Mouse (Mus musculus) stomach, embryonic 16.5 days (tissue): Measurements from ENCODE around the gene Polr2l. TPM values are rescaled to one million over a fixed set of nuclear protein-coding genes. Genes with fewer than 3 reads are reported as not detected.
A peak's percentile ranks its signal among the peaks of the same experiment; 100 is the strongest.

Experiments used
- ATAC-seq: fragments of 200-750 bp; cut with Nextera tagmentation; 2 replicates; pipeline ENCODE4 v1.8.0; 2017; ENCODE audit warnings: moderate number of reproducible peaks, moderate TSS enrichment; ENCODE audit not compliant: insufficient read depth, low FRiP score
- H3K27ac ChIP-seq: fragments of 300-500 bp; sonication (generic); 2 replicates; pipeline ENCODE4 v1.5.1; 2014; ENCODE audit warnings: low read length
- H3K27me3 ChIP-seq: fragments of 300-500 bp; sonication (generic); 2 replicates; pipeline ENCODE4 v1.6.1; 2014; ENCODE audit warnings: low read length, control low read depth, mixed read lengths; ENCODE audit not compliant: control insufficient read depth, insufficient read depth
- H3K36me3 ChIP-seq: fragments of 300-500 bp; sonication (generic); 2 replicates; pipeline ENCODE4 v1.6.1; 2014; ENCODE audit warnings: low read length; ENCODE audit not compliant: control insufficient read depth, insufficient read depth
- H3K4me1 ChIP-seq: fragments of 300-500 bp; sonication (generic); 2 replicates; pipeline ENCODE4 v1.6.1; 2014; ENCODE audit warnings: low read length, control low read depth, mixed read lengths; ENCODE audit not compliant: control insufficient read depth, insufficient read depth
- H3K4me2 ChIP-seq: fragments of 300-500 bp; sonication (generic); 2 replicates; pipeline ENCODE4 v1.6.1; 2014; ENCODE audit warnings: low read depth, low read length, mixed read lengths
- H3K4me3 ChIP-seq: fragments of 300-500 bp; sonication (generic); replicated peaks from 2 replicates; pipeline ENCODE4 v1.5.1; 2014; ENCODE audit warnings: mild to moderate bottlenecking, low read length
- H3K9ac ChIP-seq: fragments of 300-500 bp; sonication (generic); 2 replicates; pipeline ENCODE4 v1.6.1; 2014; ENCODE audit warnings: low read length
- H3K9me3 ChIP-seq: fragments of 300-500 bp; sonication (generic); replicated peaks from 2 replicates; pipeline ENCODE4 v1.6.1; 2016; ENCODE audit warnings: low read length, control low read depth; ENCODE audit not compliant: control insufficient read depth
- WGBS: fragments of 180-500 bp; shearing (Covaris S2); extraction: QIAGEN DNeasy Blood & Tissue Kit; methylation state at CpG from one replicate; pipeline ENCODE4 v1.1.7; 2014; 5-methylcytosine and 5-hydroxymethylcytosine counted together
- polyA plus RNA-seq: library from polyadenylated mRNA; unstranded; fragments of >200 nt; fragmentation: Nextera tagmentation; extraction: Ambion mirVana; gene quantifications from 2 replicates; pipeline ENCODE4 v1.2.1, GENCODE M21; 2015

Polr2l gene
- polyA plus RNA-seq, 1 experiment from 2014 or later: 63.1 TPM

GRCm38 (mm10) chr7:141491151-141491550, 16.2 kb upstream of the Polr2l start:
- H3K36me3 ChIP-seq: 0 out of 2 replicates have a peak, but pooled peaks cover 9% of the 10 kb centered on the region
- H3K9me3 ChIP-seq: no peaks in the 10 kb centered on the region
- H3K27ac ChIP-seq: no peak overlapping the region
- no peak for ATAC-seq
- no peak overlapping the region for H3K4me3 ChIP-seq
- WGBS: 72% methylated on average over 2 of the region's 2 CpGs
- no peak overlapping the region for H3K4me2 ChIP-seq
- no peaks in the 10 kb centered on the region for H3K27me3 ChIP-seq
- no peak overlapping the region for H3K9ac ChIP-seq
- H3K4me1 ChIP-seq: no peaks in the 10 kb centered on the region

GRCm38 (mm10) chr7:141487141-141487540, 12.2 kb upstream of the Polr2l start:
- no peak for ATAC-seq
- H3K4me2 ChIP-seq: no peak overlapping the region
- no peak overlapping the region for H3K4me3 ChIP-seq
- H3K9ac ChIP-seq: no peak overlapping the region
- H3K27me3 ChIP-seq: 0 out of 2 replicates have a peak, but pooled peaks cover 3% of the 10 kb centered on the region
- WGBS: 73% methylated on average over 7 of the region's 7 CpGs
- H3K4me1 ChIP-seq: peaks cover 12% of the 10 kb centered on the region
- no peak overlapping the region for H3K27ac ChIP-seq
- 0 out of 2 replicates have a peak, but pooled peaks cover 3% of the 10 kb centered on the region for H3K36me3 ChIP-seq
- H3K9me3 ChIP-seq: no peaks in the 10 kb centered on the region

GRCm38 (mm10) chr7:141486239-141486638, 11.3 kb upstream of the Polr2l start:
- no peak overlapping the region for H3K9ac ChIP-seq
- H3K27me3 ChIP-seq: 0 out of 2 replicates have a peak, but pooled peaks cover 8% of the 10 kb centered on the region
- no peak overlapping the region for H3K4me2 ChIP-seq
- 0 out of 2 replicates have a peak, but pooled peaks cover 3% of the 10 kb centered on the region for H3K36me3 ChIP-seq
- H3K27ac ChIP-seq: no peak overlapping the region
- no peaks in the 10 kb centered on the region for H3K9me3 ChIP-seq
- peaks cover 19% of the 10 kb centered on the region for H3K4me1 ChIP-seq
- ATAC-seq: no peak
- WGBS: 97% methylated on average over 1 of the region's 1 CpGs
- H3K4me3 ChIP-seq: no peak overlapping the region

GRCm38 (mm10) chr7:141485606-141486005, 10.7 kb upstream of the Polr2l start:
- Histone ChIP-seq H3K4me2 (no peak overlapping the region), H3K4me3 (no peak overlapping the region), H3K4me1 (peaks cover 24% of the 10 kb centered on the region), H3K9me3 (no peaks in the 10 kb centered on the region), H3K27me3 (0 out of 2 replicates have a peak, but pooled peaks cover 8% of the 10 kb centered on the region), H3K9ac (no peak overlapping the region), H3K27ac (no peak overlapping the region), H3K36me3 (0 out of 2 replicates have a peak, but pooled peaks cover 3% of the 10 kb centered on the region)
- 78% methylated on average over 2 of the region's 2 CpGs for WGBS
- no peak for ATAC-seq

- WGBS: 66% methylated on average over 2 of the region's 2 CpGs
- H3K27ac ChIP-seq: no peak overlapping the region
- H3K9me3 ChIP-seq: no peaks in the 10 kb centered on the region
- 0 out of 2 replicates have a peak, but pooled peaks cover 8% of the 10 kb centered on the region for H3K27me3 ChIP-seq
- H3K4me2 ChIP-seq: no peak overlapping the region
- 0 out of 2 replicates have a peak, but pooled peaks cover 2% of the 10 kb centered on the region for H3K36me3 ChIP-seq
- no peak overlapping the region for H3K4me3 ChIP-seq
- H3K4me1 ChIP-seq: peaks cover 24% of the 10 kb centered on the region
- H3K9ac ChIP-seq: no peak overlapping the region
- no peak for ATAC-seq
These were observed 10.3 kb upstream of the Polr2l start for GRCm38 (mm10) chr7:141485186-141485585.

- Histone ChIP-seq H3K27ac (no peak overlapping the region), H3K4me3 (no peak overlapping the region), H3K9me3 (no peaks in the 10 kb centered on the region), H3K27me3 (0 out of 2 replicates have a peak, but pooled peaks cover 8% of the 10 kb centered on the region), H3K4me2 (no peak overlapping the region), H3K9ac (no peak overlapping the region), H3K4me1 (peaks cover 24% of the 10 kb centered on the region), H3K36me3 (no peaks in the 10 kb centered on the region)
- WGBS: 67% methylated on average over 5 of the region's 5 CpGs
- no peak for ATAC-seq
These were observed 9.5 kb upstream of the Polr2l start for GRCm38 (mm10) chr7:141484186-141485120.

GRCm38 (mm10) chr7:141483114-141483653, 8.3 kb upstream of the Polr2l start:
- 78% methylated on average over 6 of the region's 6 CpGs for WGBS
- Histone ChIP-seq H3K9me3 (no peaks in the 10 kb centered on the region), H3K27me3 (0 out of 2 replicates have a peak, but pooled peaks cover 8% of the 10 kb centered on the region), H3K9ac (no peak overlapping the region), H3K4me1 (peaks cover 27% of the 10 kb centered on the region), H3K27ac (no peak overlapping the region), H3K36me3 (no peaks in the 10 kb centered on the region), H3K4me2 (no peak overlapping the region), H3K4me3 (no peak overlapping the region)
- no peak for ATAC-seq

GRCm38 (mm10) chr7:141482531-141483024, 7.6 kb upstream of the Polr2l start:
- Histone ChIP-seq H3K4me2 (peak overlapping the region; percentile 88), H3K36me3 (no peaks in the 10 kb centered on the region), H3K27ac (no peak overlapping the region), H3K9me3 (no peaks in the 10 kb centered on the region), H3K9ac (peak overlapping the region; percentile 64), H3K27me3 (0 out of 2 replicates have a peak, but pooled peaks cover 8% of the 10 kb centered on the region), H3K4me1 (peaks cover 33% of the 10 kb centered on the region), H3K4me3 (peak overlapping the region; percentile 49)
- no peak for ATAC-seq
- 19% methylated on average over 11 of the region's 11 CpGs for WGBS
